Mouse (Mus musculus): ENCODE results near the gene Oxsr1.

DNA sequence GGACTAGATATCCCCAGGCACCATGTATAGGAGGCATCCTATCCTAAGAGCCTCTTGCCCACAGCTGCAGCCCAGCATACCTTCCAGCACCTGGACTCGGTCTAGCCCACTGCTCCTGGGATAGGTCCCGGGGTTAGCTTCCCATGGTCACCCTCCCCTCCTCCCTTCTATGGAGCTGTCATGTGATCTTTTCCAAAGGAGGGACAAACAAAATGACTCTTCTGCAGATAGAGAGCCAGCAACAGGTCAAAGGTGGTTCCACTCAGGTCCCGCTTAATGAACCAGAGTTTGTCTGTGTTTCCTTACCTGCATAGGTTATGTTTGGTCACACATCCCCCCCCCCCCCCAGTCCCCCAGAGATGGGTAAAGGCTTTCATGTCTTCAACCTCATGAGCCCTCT, 28.3 kb upstream of the Oxsr1 start:
- TF ChIP-seq CTCF (IDR thresholded peaks at IDR 0.05; ENCODE audit: borderline replicate concordance, insufficient read depth, low read depth, low read length): no peak
- no peak for TF ChIP-seq POLR2A (IDR thresholded peaks at IDR 0.05; ENCODE audit: borderline replicate concordance, insufficient read depth, low read length)

Measured in cerebellum, adult 2 months (tissue).